Mouse (Mus musculus) embryo, embryonic 11 days (tissue): ENCODE data around the gene Gm31571.
"Not testable (repeated sequence)": the region's sequence is repeated elsewhere in the genome, so short reads cannot be mapped to it uniquely, and the experiment has no call there.

Experiments
- DNase-seq: peaks from one replicate; pipeline ENCODE4 v3.0.0-alpha.2; 2015

The Gm31571 gene

GRCm38 (mm10) chrY:22051253-22051652 is at the start of gene Gm31571:
Gene Gm31571 (minus strand): TSS chrY:22051353.
- not testable (repeated sequence) for DNase-seq
